Mouse (Mus musculus): ENCODE data around the gene Flcn.

The Flcn gene

DNA sequence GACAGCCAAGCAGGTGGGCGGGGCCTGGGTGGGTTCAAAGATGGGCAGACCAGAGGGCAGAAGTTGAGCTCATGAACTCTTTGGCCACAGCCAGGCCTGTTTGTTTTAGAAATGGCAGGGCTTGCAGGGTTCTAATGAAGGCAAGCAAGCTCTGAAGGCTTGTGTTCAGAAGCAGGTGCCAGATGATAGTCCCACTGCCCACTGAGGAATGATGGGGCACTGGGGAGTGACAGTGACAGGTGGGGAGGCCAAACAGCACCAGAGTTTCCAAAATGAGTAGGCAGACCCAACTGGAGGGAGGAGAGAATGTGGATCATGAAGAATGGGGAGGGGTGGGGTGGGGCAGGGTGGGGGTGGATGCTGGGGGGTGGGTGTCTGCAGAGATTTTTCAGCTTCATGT lies 4.6 kb downstream of the Flcn start:
- WGBS, result 100% methylated on average over 1 of the region's 1 CpGs

DNA sequence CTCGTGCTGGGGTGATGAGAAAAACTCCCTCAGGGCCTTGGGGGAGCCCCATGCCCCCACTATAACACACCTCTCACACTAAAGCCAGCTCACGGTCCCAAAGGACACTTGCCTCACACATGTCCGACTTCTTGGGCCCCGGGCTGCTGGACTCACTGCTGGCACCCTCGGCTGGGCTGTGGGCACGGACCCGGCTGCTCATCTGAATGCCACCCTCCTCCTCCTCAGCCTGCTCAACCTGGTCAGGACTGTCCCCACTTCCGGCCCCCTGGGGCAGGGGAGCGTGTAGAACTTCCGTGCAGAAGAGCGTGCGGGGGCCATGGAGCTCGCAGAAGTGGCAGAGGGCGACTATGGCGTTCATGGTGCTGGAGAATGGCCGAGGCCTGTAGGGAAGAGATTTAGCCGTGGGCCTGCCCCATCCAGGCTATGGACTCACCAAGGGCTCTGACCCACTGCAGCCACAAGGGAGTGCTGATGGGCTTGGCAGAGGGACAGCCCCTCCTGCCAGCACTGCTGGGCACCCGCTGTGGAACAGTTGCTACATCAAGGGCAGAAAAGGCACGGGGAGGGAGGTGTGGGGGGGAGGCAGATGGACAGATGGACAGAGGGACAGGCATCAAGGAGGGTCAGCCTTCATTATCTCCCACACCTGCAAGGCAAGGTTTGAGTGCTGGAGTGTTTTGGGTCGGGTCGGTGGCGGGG lies 5.3 kb downstream of the Flcn start:
- WGBS, result 90% methylated on average over 22 of the region's 22 CpGs

DNA sequence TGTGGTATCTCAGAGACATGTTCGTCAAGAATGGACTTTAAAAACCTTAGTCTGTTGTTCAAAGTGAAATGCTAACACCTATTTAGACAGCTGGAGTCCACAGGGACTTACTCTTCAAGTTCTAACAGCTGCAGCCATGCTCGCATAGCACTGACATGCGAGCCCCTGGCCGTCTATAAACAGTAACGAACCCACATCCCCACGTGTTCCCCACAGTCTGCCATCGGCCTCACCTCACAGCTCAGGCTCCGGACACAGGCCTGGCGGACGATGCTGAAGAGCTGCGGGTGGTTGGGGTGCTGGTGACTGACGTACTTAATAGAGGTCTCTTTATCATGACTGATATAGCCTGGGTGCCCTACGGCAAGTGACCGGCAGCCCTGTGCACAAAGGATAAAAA lies 6.3 kb downstream of the Flcn start:
- 93% methylated on average over 14 of the region's 14 CpGs for WGBS

DNA sequence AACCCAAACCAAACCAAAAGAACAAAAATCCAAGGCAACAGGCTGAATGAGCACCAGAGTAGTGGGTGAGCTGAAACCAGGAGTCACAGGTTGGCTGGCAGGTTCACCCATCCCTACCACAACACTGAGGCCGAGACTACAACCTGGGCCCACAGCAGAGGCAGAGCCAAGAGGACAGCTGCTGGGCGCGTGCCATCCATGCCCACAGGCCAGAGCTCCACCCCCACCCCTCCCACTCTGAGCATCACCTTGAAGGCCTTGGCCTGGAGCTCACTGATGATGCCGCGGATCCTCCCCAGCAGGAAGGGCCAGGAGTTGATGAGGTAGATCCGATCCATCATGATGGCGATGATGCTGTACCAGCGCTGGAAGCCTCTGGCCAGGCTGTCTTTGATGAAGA lies 7.9 kb downstream of the Flcn start:
- 96% methylated on average over 8 of the region's 8 CpGs for WGBS

DNA sequence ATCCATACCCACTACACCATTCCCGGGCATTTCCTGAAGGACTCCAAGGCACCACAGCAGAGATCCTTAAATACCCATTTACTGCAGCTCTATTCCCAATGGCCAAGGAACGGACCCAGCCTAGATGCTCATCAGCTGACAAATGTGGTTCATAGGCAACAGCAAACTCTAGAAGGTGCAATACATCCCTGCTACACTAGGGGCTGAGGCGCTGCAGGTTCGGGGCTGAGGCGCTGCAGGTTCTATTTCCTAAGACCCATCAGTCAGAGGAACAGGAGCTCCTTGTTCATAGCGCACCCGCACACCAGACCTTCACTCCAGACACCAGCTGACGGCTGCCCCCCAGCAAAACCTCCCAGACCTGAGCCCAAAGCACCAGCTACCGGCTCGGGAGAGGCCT lies 9.4 kb downstream of the Flcn start:
- WGBS, result 92% methylated on average over 10 of the region's 10 CpGs

DNA sequence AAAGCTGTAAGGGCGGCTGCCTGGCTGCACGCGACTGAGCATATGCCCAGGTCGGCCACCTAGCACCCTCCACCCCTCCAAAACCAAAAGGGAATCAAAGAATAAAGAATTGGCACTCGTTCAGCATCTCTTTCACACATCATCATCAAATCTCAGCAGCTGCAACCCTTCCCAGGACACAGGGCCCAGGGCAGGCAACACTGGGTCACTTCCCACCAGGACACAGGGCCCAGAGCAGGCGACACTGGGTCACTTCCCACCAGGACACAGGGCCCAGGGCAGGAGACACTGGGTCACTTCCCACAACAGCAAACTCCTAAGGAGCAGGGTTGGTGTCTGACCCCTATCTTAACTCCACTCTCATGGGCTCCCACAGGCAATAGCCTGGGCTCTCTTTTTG lies 16.4 kb downstream of the Flcn start:
- 86% methylated on average over 6 of the region's 6 CpGs for WGBS

DNA sequence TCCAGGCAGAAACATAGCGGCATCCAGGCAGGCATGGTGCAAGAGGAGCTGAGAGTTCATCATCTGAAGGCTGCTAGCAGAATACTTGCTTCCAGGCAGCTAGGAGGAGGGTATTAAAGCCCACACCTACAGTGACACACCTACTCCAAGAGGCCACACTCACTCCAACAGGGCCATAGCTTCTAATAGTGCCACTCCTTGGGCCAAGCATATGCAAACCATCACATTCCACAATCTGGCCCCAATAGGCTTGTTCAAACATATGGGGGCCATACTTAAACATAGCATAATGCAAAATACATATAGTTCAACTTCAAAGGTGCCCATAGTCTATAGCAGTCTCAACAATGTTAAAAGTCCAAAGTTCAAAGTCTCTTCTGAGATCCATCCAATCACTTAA lies 20.5 kb downstream of the Flcn start:
- 100% methylated on average over 1 of the region's 1 CpGs for WGBS

DNA sequence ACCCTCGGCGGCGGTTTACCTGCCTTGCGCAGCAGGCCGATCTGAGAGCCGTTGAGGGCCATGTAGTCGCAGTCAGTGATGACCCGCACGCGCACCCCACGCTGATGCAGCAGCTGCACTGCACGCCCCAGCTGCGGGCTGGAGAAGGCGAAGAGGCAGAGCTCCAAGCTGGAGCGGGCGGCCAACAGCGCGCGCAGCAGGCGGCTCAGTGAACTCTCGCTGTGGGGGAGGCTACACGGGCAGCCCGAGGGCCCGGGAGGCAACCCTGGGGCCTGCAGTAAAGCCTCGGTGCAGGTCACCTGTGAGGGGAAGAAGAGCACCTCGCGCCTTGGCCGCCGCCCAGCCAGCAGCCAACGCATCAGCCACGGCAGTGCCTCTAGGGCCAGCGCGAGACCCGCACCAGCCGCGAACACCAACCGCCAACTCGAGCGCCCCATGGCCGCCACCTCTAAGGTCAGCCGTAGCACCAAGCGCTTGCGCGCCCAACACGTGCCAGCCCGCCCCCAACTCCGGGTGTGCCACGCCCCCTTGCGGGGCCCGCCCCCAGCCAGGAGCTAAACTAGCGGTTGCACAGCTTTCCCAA lies 22.5 kb downstream of the Flcn start, which contains the start of gene Pld6:
Gene Pld6, minus strand, starts transcription at position 447 of the 583 bp plus-strand sequence.
- 2% methylated on average over 51 of the region's 51 CpGs for WGBS

DNA sequence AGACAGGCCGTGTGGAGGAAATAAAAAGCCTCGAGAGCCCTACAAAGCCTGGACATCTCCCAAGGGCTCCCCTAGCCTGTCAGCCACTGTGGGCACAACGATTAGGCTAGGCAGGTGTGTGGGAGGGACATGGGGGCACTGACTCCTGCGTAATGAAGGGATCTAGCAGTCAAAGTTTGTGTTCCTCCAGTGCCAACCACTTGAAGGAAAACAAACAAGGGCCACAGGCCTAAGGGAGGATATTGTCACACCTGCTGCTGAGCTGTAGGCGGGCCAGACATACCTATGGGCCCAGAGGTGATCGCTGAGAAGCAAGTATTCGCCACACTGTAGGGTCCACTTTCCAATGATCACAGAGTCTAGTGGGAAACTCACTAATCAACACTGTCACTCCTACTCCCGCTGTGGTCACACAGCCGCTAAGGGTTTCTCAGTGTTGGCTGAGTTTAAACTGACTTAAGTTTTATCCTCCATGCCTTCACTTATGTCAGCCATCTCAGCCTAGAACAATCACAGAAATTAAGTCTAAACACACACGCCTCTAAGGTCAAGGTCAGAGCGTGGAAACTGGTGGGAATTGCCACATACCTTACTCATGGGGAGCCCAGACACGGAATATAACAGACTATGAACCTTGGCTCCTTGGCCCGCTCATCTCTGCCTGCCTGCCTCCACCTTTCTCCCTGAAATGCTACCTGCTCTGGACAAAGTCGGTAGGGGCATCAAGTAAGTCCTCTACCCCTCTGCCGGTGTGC lies 23.2 kb downstream of the Flcn start:
- 57% methylated on average over 15 of the region's 15 CpGs for WGBS

DNA sequence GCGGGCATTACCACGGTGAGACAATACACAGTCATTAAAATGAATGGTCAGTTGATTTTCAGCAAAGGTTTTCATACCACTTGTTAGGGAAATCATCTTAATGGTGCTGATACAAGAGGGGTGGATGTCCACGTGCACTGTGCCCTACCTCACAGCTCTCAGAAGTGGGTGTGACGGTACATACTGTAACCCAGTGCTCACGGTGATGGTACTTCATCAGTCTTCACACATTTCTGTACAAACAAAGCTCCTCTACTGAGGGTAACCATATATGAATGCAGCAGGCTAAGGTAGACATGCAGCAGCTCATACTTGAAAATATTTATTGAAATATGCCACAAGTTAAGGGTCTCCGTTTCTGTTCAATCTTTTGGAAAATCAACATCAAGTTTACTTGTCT lies 26.2 kb downstream of the Flcn start:
- WGBS, result 74% methylated on average over 6 of the region's 6 CpGs

DNA sequence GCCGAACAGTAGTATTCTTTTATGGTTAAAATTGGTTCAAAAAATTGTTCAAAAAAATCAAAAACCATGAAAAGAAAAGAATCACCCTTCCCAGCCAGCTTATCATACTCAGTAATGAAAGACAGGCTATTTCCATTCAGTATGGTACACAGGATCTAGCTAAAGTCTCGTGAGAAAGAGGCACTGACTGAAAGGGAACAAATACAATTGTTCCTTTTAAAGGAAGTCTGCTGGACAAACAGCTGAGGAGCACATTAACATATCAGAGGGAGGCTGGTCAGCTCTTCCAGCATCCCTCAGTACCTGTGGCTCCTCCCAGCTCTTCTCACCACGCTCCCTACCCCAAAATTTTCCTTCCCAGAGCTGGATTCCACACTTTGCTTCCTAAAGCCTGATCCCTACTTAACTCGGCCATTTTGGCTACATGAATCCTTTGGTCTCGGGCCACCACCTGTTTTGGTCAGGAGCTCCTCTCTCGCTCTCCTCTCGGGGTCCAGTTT lies 27.7 kb downstream of the Flcn start:
- WGBS, result 55% methylated on average over 7 of the region's 7 CpGs

DNA sequence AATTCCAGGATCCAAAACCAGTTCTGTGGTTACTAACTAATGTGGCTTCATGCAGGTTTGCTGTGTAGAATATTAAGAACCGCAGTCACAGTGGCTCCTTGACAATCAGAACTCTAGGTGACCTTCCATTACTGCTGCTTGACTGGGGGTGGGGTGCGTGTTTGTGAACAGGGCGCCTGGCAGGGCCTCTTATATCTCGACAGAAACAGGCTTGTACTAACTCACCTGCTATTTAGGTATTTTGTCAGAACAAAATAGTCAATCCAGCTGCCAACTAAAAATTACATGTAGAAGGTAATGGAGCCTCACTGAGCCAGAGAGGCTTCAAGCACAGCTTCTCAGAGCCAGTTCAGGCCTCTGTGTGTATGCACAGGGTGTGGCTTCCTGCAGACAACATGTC lies 29.6 kb downstream of the Flcn start:
- 83% methylated on average over 4 of the region's 4 CpGs for WGBS

DNA sequence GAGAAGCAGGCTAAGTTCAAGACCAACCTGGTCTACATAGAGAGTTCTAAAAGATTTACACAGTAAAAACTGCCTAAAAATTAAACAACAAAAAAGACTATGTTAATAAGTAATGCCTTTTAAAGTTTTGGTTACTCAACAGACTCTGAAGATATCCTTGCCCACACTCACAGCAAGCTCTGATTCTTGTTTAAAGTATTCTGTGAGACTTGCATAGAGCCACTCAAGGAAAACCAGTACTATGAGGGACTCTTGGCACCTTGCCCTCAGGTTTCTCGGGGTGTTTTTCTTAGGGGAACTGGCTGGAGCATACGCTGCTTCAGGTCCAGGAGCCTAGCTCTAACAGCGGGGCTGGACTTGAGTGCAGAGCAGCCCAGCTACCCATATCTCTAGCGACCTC lies 30.4 kb downstream of the Flcn start:
- WGBS, result 81% methylated on average over 4 of the region's 4 CpGs

DNA sequence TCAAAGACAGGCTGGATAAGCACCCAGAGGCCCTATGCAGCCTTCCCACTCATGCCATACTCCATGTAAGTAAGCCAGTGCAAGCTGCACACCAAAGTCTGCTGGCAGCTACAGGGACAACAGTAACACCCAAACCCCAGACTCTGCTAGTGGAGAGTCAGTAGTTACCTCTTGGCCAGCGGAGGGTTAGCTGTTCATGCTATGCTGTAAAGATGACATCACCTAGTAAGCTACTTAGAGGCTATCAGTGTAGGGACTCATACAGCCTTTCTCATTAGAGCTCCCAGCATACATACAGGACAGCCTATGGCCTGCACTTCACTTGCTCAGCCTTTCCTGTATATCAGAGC lies 31.0 kb downstream of the Flcn start:
- WGBS, result 88% methylated on average over 1 of the region's 1 CpGs

DNA sequence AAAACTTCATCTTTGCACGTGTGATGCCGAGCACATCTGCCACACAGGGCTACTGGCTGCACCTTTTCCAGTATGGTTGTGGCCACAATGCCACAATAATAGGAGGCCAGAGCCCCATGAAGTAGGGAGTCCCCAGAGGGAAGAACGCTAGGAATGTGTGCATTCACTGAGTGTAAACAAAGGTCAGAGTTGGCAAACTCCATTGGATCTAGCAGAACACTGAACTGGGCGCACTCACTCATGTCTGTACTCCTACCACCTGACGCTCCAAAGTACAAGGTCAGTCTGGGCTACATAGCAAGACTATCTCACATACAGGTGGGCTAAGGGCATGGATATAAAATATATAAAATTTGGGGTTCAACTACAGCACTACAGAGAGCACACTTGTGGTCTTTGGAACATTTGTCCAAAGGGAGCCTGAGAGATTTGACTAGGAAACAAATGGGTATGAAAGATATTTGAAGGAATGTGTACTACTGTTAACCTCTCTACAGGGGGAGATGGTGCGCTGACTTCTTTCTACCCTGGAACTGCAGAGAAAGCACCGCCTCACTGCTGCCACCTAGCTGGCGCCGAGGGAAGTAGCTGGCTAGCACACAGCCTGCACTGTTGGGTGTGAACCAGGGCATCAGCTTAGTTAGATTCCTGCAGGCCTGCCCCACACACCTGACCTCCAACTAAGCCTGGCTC lies 31.5 kb downstream of the Flcn start:
- WGBS, result 55% methylated on average over 9 of the region's 9 CpGs

DNA sequence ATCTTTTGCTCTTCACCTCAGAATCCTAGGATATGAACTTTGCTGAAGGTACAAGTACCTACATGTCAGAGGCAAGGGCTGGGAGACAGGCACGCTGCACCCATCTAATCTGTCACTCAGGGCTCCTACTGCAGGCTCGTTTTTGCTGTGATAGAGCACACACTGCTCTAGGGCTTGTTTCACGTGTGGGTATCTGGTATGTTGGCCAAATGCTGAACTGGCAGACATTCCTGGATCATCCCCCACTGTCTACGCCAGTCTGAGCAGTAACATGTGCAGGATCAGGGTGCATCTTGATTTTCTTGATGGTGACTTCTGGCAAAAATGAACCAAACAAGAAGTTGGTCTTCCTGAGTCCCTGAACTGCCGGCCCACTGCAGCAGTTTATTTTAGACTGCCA lies 32.6 kb downstream of the Flcn start:
- 61% methylated on average over 5 of the region's 5 CpGs for WGBS

DNA sequence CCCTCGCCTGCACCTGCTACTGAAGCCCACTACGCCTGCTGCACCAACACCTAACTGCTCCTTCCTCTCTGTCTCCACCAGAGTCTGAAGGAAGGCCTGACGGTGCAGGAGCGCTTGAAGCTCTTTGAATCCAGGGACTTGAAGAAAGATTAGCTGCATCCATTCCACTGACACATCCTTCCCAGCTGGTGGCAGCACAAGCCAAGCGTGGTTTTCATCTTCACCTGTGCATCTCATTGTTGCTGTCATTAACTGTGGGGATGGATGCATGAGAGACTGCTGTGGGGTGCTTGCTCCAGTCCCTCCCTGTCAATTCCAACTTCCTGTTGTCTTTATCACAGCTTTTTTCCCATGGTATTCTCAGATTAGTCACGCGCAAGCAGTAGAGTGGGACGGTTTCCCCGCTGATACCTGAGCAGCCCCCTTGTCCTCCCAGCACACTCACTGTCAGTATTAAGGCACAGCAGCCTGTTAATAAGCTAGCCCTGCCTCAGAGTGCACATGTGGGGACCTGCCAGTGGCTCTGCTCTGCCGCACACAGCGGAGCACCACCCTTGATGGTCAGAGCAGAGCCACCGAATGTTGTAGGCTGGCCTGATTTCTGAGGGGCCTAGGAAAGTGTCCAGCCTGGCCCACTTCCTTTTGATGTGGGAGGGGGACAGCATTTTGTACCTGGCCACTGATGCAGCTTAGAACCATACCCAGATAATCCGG lies 34.2 kb downstream of the Flcn start:
- 80% methylated on average over 13 of the region's 13 CpGs for WGBS

DNA sequence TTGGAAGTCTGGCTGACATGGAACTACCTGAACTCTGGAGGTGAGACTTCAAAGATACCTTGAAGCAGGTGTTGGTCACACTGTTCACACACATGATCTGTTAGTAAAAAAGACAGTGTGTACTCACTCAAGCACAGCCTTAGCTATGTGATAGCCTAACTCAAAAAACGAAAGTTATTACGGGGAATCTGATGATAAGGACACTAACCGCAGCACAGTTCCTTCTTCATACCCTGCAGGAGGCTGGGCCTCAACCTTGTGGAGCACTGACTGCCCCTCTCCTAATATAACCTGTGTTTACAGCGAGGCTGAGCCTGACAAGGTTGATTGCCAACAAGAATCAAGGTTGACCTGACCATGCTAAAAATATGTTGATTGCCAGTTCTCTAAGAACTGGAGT lies 35.3 kb downstream of the Flcn start:
- 95% methylated on average over 4 of the region's 4 CpGs for WGBS

DNA sequence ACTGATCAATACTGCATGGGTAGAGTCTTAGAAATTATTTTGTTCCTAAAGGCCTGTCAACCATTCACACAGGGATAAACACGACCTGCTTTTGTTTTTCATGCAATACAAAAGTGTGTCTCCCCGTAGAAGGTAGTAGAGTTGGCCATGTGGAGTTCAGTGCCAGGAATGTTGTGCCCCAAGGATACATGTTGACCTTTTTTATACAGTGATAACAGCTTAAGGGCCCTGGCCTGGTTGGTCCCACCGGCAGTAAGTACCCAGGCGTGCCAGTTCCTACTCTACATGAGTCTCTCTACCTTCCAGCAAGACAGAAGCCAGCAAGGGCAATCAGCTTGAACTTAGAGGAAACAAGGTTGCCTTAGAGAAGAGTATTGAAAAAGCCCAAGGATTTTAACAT lies 36.9 kb downstream of the Flcn start:
- WGBS, result 90% methylated on average over 4 of the region's 4 CpGs

DNA sequence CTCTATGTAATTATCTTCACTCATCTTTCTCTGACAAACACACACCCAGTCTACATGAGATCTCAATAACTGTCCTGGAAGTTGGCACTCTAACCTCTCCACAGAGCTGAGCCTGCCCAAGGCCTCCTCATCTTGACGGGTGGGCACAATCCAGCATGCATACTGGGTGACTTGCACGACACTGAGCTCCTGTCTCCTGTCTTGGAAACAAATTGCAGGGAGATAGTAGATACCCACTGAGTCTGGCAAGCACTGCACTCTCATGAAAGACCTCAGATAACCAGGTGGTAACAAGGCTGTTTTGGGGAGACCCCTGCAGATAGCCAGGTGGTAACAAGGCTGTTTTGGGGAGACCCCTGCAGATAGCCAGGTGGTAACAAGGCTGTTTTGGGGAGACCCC lies 37.5 kb downstream of the Flcn start:
- WGBS, result 89% methylated on average over 2 of the region's 2 CpGs

DNA sequence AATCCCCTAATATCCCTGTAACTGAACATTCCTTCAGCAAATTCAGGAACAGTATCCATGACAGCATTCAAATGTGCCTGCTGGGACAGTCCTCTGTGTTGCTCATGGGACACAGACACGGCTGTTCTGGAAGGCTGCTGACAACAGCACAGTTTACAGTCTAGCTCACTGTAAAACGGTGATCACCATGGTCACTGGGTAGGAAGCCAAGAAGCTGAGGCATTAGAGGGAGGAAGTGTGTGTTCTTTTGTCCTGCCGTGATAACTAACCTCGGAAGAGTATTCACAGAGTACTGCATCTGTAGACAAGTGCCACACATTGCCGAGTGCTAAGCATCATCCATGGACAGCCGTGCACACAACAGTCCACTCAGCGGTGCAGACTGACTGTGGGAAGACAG lies 39.1 kb downstream of the Flcn start:
- 57% methylated on average over 7 of the region's 7 CpGs for WGBS

DNA sequence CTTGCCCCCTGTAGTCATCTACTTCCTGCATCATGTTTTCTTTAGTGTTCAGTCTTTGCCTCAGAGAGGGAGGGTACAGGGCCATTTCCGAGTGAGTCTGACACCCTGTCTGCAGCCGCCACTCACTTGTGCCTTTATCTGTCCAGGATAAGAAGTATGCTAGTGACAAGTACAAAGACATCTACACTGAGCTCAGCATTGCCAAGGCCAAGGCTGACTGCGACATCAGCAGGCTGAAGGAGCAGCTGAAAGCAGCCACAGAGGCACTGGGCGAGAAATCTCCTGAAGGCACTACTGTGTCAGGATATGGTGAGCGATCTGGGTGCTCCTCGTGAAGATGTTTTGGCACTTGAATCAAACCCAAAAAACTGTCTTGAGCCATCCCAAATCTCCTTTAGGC lies 40.1 kb downstream of the Flcn start:
- WGBS, result 62% methylated on average over 6 of the region's 6 CpGs

Measured in cerebral cortex, adult 2 months (tissue).